Mouse (Mus musculus): Measurements from ENCODE around the gene Helz2.

The Helz2 gene

DNA sequence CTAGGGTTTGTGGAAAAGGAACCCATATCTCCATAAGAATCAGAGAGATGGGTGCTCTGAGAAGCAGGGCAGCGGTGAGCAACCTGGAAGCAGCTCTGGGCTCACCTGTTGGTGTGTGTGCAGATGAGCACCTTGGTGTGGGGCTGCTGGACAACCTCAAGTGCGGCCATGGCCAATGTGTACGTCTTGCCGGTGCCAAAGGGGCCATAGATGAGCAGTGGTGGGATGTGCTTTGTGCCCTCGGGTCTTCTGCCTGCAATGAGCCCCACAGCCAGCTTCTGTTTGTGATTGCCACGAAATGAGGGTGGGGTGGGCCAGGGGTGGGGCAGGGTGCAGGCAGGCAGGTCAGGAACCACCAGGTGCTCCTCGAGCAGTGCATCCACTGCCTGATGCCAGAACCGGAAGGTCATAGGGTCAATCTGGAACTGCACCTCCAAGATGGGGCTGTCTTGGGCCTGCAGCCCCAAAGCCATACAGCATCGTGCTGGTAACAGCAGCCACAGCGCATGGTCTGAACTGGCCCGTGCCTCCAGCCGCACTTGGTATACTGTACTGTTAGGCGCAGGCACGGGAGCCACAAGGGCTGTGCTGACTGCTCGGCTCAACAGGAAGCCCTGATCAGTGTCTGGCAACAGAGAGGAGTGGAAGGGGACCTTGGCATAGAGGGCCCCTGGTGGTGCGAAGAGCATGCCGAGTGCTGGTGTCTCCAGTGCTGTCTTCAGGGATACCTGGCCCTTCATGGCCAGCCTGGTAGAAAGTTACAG is 4.4 kb downstream of the Helz2 start:
- DNase-seq: no peak

DNA sequence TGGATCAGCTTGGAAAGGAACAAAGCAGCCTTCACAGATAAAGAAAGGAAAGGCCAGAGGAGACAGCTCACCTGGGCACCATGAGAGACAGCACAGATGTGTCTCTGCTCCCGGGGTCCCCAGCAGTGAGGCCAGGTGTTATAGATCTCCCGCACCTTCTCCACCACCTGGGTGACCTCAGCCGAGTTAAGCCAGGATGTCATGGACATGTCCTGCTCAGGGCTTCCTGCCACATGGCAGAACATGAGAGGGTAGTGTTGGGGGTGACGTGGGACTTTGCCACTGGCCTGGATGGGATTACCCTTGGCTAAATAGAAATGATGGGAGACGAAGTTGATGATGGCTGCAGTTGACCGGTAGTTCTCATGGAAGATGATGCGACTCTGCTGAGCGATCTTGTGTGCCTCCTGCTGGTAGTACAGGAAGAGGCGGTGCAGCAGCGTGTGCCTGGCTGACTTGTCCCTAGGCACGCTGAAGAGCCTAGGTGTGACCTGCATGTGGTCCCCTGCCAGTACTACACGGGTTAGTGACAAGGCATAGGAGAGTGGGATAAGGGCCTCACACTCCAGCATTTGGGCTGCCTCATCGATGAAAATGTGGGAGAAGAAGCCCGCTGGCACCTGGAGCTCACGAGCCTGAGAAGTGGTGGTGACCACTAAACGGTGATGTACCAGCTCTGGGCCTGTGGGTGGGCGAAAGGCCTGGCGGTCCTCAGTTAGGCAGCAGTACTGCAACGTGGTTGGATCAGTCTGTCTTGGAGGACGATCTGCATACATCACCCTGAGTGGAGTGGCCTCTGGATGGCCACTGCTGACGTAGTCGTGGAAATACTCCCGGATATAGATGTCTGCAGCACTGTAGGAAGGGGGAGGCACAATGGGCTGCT is 5.9 kb downstream of the Helz2 start:
- no peak for DNase-seq

DNA sequence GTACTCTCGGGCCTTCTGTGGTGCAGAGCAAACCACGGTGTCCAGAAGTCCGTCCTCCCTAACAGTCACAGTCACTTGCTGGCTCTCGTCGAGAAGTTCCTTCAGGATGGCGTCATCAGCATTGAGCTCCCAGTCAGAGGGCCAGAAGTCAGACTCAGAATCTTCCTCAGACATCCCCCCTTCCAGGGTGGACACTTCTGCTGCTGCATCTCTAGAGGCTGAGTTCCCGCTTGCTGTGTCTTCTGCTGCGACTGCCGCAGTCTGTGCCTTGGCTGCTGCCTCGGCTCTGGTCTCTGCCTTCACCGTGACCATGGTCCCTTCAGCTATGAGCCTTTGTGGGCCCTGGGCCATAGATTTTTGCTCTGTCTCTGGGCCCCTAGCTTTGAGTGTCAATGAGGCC is 7.1 kb downstream of the Helz2 start:
- no peak for DNase-seq

DNA sequence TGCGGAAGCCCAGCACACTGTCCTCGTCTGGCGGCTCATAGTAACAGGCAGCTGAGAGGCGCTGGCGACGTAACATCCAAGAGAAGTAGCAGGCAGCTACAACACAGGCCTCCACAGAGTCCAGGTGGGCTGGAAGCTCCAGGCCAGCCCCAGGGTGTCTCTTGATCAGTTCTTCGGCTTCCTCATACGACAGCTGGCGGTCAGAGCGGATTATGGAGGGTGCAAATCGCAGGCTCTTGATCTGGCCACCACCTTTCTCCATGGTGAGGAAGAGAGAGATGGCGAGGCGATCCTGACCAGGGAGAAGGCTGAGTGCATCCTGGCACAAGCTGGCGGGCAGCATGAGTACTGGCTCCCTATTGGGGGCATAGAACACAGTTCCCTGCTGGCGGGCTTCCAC is 8.4 kb downstream of the Helz2 start:
- no peak for DNase-seq

DNA sequence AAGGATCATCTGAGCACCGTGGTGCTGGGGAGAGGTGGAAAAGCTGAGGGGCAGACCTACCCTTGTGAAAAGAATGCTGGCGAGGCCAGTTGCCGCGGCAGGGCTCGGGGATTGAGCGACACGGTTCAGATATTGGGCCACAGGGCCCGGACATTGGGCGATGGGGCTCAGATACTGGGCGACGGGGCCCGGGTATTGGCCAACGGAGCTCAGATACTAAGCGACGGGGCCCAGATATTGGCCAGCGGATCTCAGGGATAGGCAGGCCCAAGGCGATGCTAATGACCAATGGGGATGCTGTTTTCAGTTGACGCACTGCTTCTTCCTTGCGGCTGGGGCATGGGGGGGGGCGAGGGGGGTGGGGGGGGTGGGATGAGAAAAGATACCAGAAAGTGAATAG is 10.7 kb downstream of the Helz2 start:
- no peak for DNase-seq

DNA sequence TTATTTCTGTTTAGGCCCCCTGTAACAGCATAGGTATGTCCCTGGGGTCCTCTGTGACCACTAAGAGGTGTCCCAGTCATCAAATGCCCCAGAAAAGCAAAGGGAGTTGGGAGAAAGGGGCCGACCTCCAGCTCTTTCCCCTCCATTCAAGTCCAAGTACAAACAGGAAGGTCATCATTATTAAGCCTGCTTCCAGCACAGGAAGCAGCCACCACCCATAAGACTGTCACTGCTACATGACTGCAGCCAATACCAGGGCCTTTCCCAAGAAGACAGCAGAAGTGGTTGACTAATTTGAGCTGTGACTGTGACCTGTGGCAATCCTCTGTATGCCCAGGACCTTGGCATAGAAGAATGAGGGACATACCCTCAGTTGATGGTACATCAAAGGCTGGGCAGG is 13.5 kb downstream of the Helz2 start:
- no peak for DNase-seq

DNA sequence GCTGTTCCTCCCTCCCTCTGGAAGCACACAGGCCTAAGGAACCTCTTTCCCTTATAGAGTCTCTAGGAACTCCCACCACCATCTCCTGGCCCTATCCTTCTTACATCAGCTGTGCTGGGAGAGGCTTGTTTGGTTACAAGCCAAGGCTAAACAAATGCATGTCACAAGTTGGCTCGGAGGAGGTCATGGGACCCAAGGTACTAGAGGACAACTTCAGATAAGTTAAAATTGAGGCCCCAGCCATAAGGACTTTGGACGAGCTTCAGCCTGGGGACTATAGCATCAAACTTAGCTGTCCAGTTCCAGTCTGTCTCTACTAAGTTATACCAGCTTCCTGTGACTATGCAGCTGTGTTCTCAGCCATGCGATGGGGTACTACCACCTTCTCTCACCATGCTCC is 14.7 kb downstream of the Helz2 start:
- no peak for DNase-seq

DNA sequence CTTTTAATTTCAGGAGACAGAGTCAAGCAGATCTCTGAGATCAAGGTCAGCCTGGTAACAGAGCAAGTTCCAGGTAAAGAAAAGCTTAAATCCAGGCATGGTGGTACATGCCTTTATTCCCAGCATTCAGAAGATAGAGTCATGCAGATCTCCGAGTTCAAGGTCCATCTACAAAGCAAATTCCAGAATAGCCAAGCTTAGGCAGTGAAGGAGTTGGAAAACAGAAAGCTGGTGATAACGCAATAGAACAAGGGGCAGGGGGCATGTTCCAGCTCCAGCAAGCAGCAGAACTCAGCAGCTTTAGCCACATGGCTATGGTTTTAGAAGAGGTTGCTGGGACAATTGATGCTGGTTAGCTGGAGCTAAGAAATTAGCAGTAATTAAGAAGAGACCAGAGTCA is 16.8 kb downstream of the Helz2 start:
- DNase-seq: no peak

DNA sequence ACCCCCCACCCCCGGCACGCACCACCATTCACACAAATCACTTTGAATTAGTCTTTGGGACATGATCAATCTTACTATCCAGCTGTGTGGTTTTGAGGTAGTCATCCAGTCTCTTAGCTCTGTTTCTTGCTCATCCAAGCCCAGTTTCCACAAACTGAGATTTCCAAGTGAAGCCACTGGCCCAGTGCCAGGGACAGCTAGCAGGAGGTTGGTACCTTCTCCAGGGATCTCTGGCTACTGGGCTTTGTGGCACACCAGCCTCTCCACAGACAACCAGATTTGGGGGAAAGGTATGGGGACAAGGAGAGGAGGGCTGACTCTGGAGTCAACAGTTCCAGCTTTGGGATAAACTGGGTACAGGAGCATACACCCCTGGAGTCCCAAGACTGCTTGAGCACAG is 21.5 kb downstream of the Helz2 start:
- DNase-seq: no peak

DNA sequence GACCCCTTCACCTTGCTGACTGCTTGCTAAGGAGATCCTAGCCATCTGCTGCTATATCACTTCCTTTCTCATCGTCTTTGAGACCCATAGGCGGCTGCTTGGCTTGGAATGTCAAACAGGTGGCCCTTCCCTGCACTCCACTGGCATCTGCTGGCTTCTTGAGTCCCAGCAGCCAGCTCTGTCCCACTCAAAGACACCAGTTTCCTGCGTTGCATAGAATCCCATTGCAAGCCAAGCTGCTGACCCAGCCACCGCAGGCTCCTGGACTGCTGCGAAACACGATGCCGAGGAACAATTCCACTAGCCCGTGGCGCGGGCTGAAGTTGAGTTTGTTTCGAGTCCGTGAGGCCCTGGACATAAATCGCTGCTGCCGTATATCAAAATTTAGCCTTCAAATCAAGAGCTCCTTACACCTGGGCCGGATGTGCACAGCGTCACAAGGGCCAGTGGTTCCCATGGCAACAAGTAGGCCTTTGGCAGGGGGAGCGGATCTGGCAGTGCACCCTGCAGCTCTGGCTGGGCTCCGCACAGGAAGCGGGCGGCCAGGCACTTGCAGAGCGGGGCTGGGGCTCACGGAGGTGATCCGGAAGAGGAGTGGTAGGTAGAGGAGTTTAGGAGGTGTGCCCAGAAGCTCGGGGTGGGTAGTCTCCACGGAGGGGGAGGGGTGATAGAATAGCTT is 22.1 kb downstream of the Helz2 start, which contains the start of gene Fndc11:
Gene Fndc11 (plus strand): TSS at position 476 of the 679 bp plus-strand sequence.
- DNase-seq: peak; percentile 50

DNA sequence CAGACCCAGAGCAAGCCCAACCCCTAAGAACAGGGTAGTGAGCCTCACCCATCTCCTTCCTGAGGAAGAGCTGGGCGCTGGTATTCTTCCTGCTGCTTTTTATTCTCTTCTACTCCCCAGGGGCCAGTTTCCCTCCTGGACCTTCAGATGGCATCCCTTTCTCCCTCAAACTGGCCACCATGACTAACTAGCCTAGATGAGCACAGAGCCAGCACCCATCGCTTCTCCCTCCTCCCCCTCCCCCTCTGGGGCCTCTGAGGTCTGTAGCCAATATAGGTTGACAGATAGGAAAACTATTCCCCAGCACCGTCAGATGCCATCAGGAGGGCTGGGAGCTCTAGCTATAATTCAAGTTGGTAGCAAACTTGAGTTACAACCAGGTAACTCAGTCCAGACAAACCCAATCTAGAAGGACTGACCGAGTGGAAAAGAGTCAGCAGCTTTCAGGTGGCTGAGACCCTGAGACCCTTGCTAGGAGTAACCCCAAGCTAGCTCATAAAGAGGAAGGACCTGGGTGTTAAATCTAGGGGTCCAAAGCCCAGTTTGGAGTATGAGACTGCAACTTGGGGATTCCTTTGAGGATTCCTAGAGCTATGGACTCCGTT is 22.8 kb downstream of the Helz2 start:
- no peak for DNase-seq

DNA sequence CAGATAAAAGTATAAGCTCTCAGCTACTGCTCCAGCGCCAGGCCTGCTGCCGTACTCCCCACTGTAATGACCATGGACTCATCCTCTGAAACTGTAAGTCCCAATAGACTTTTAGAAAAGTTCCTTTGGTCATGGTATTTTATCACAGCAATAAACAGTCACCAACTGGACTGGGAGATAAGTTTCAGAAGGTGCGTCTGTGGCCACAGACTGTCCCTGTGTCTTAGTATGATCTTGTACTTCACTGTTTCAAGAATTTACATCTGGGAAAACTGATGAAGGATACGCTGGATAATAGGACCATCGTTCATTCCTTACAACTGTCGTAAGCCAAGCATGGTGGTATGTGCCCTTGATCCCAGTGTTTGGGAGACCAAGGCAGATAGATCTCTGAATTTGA is 25.8 kb downstream of the Helz2 start:
- DNase-seq: no peak

DNA sequence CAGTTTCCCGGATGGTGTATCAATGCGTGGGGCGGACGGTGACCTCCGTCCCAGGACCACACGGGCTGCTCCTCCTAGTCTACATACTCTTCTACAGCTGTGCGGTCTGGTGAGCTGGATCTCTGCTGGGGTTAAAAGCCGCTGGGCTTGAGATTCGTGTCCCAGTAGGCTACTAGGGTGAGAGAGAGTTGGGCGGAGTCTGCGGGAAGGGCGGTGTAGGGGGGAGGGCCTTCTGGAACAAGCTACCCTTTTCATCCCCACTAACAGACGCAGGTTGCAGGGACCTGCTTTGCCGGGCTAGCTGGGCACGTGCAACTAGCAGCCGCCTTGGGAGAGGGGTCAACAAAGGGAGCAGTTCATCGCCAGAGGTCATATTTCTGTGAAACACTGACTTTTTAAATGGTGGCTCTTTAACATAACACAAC is 28.8 kb downstream of the Helz2 start, which contains the start of gene Srms:
Gene Srms (minus strand): TSS at position 165 of the 425 bp plus-strand sequence.
- no peak for DNase-seq

DNA sequence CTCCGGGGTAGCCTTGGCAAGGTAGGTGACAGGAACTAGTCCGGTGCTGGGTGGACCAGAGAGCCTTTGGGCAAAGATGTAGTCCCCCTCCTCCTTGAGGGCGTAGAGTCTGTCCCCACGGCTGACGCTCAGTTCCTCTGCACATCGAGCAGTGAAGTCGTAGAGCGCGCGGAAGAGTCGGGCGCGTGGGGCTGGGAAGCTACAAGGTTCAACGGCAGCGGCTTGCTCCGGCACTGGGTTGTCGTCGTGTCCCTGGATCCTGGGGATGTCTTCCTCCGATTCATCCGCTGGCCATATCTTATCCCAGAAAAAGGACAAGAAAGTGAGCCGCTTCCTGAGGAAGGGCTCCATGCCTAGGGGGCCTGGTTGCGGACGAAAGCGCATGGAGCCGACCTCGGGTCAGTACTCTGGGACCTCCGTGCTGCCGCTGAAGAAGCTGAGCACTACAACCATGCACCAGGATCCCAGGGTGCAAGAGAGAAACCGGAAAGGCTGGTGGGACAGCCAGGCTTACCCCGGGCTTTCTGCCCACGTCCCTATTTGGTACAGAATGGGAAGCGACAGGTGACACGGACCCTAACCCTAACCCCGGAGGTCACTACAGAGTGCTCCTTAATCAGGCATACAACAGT is 29.3 kb downstream of the Helz2 start:
- DNase-seq: no peak

DNA sequence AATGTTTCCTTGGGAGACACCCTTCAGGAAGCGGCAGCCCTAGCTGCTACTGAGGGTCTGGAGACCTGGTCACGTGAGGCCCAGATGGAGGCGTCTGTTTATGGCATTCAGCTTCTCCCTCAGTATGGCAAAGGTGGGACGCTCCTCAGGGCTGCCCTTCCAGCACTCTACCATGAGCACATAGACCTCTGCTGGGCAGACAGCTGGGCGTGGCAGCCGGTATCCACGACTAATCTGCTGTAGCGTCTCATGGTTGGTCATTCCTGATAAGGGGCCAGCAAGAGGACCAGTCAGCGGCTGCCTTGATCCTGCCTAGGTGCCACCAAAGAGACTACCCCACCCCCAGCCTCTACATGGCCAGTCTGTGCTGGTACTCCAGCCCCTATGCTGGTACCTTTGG is 35.7 kb downstream of the Helz2 start:
- no peak for DNase-seq

DNA sequence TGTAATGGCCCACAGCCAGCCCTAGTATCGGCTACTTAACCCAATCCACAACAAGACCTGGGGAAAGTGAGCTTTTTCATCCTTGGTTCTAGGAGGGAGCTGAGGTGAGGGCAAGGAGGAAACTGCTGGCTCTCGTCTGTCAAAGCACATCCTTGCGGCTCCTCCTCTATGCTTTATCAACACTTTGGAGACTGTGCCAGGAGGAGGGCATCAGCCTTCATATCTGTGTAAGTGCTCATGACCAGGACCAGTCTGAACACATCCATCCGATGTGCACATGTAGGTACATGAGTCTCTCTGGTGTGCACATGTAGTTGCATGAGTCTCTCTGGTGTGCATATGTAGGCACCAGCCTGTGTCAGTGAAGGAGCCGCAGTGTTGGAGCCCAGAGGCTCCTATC is 36.1 kb downstream of the Helz2 start:
- DNase-seq: no peak

DNA sequence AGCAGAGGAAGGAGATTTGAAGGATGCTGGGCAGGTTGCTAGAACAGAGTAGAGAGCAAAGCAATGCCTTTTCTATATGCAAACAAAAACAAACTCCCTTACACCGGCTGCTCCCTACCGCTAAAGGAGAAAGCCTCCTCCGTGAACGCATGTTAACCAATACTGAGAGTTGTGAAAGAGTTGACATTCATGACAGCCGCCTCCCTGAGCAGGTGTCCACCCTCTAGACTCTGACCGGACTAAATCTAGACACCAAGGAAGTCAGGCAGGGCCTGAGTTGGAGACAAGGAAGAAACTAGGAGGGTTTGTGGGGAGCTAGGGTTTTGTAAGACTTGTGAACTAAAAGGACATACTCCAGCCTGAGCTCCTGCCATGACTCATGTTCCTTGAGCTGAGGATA is 38.9 kb downstream of the Helz2 start:
- no peak for DNase-seq

DNA sequence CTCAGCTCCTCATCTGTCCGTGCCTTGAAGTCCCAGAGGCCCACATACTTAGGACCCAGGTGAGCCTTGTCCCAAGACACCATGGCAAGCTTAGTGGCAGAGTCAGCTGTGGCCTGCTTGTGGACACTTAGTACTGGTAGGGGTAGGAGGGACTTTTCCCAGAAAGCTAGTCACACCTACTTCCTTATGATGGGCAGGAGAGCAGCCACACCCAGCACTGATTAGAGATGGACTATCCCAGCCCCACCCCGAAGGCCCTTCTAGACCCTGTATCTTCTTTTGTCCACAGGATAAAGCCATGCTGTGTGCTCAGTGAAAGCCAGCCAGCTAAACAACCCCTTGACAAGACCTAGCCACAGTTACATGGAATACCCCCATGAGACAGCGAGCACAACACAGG is 39.4 kb downstream of the Helz2 start, which contains the start of gene Ptk6:
Gene Ptk6 (minus strand): TSS at position 368 of the 400 bp plus-strand sequence.
- DNase-seq: no peak

DNA sequence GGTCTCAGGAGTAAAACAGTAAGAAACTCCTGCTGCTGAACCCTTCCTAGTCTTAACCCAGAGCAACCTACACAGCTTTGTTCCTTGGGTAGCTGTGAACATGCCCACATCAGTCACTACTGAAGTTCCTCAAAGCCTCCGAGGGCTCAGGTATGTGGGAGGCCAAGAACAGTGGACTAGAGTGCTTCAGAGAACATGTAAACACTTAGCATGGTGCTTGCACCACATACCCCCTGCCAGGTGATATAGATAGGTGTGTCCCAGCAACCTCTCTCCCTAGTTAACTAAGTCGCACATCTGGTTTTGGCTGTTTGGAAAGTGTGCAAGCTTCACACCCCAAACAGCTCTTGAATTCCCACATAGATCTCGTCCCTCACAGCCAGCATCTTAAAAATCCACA is 40.2 kb downstream of the Helz2 start:
- no peak for DNase-seq

DNA sequence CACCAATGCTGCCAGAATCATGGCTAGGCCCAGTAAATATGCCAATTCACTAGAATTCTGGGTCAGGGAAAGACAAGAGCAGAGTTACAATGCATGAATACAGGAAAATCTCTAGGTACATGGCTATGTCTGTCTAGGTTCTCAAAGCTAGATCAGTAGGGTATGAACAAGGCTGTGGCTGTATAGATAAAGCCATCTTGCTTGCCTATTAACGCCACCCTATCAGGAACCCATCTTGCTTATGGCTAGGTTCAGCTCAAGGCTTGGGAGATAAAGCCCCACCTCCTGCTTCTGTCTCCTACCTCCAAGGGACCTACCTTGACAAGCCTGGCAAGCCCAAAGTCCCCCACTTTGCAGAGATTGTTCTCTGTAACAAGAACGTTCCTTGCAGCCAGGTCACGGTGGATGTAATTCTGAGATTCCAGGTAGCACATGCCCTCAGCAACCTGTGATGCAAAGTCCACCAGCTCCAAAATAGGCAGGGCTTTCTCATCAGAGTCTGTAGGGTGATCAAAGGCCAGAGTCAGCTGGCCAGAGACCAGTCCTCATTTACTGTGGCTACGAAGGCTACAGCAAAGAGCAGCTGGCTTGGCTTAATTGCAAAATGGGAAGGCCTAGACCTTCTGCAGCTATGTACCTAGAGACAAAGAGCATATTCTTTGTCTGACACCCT is 45.1 kb downstream of the Helz2 start:
- DNase-seq: no peak

DNA sequence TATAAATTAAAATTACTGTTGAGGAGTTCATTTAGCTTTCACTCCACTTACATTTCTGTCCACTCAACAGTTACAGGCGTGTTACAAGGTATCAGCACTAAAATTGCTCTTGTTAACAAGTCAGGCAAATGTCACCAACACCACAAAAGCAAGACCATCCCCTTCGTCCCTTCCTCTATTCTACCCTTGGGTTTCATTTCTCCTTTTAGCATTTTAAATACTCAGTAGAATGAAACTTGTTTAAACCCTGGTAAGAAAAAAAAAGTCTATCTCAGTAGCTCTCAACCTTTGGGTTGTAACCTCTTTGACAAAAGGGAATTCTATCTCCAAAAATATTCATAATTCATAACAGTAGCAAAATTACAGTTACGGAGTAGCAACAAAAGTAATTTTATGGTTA is 48.8 kb downstream of the Helz2 start:
- no peak for DNase-seq

DNA sequence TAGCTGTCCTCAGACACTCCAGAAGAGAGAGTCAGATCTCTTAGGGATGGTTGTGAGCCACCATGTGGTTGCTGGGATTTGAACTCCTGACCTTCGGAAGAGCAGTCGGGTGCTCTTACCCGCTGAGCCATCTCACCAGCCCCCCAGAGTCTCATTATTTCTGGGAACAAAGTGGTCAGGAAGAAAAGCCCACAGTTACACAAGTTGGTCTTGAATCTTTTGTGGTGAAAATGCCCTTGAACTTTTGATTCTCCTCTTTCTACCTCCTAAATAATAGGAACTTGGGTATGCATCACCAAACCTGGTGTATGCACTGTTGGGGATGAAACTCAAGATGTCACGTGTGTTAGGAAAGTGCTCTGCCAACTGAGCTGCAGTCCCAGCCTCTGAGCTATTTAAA is 49.9 kb downstream of the Helz2 start:
- no peak for DNase-seq

All from right cerebral cortex, adult 18-20 months (tissue).